Mouse (Mus musculus): Measurements from ENCODE around the gene Tmem161a.

Tmem161a gene

DNA sequence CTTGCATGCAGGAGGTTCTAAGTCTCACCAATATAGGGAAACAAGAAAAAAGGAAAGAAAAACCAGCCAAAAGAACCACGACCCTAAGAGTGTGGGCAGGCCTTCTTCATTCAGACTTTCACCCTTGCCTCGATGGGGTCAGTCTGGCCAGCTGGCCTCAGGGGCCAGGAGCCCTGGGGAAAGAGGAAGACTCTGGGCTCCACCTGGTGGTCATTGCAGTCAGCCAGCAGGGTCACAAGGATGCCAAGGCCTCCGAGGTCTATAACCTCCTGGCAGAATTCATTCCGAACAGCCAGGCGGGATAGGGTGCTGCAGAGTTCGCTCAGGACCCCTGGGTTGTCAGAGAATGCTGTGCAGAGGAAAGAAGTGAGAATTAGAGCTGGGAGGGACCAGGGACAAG, 51.2 kb downstream of the Tmem161a start:
- in situ Hi-C loops (cut with MboI; ENCODE audit: low pct_unique_long_range_greater_than_20kb in 1 of 2, low sequenced_read_pairs in 2 of 2, unreplicated experiment in 1 of 2): no loop called here

DNA sequence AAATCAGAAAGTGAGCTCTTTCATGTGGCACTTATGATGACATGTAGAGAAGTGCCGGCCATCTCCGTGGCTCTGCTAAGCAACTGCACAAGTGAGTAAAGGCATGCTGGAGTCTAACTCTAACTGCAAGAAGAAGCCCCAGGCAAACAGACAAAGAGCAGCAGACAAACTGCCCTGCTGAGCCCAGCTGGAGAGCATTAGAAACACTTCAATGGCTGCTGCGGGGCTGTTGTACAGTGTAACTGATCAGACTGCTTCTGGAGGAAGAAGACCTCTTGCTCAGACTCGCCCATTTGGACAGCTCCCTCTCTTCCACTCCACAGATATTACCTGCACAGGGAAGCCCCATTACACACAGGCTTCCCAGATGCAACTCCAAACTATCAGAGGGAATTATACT, 55.8 kb downstream of the Tmem161a start:
- in situ Hi-C loops (cut with MboI; ENCODE audit: low pct_unique_long_range_greater_than_20kb in 1 of 2, low sequenced_read_pairs in 2 of 2, unreplicated experiment in 1 of 2): no loop called here

DNA sequence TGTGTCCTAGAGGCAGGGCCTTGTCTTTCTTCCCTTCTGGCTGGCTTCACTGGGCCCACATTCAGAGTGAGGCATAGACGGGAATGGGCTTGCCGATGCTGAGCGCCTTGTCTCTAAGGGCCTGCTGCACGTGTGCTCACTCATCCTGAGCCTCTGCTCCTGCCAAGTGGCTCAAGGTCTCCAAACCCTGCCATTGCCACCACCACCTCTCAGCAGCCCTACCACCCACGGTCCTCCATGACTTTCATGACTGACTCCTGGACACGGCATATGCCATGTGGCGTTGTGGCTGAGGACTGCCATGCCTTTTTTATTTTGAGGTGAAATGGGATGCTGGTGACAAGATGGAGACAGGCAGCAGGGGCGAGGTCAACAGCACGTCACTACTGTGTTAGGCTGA, 58.7 kb downstream of the Tmem161a start:
- in situ Hi-C loops (cut with MboI; ENCODE audit: low pct_unique_long_range_greater_than_20kb in 1 of 2, low sequenced_read_pairs in 2 of 2, unreplicated experiment in 1 of 2): no loop called here
